Mouse (Mus musculus): ENCODE results near the gene Mast1.

Mast1 gene

DNA sequence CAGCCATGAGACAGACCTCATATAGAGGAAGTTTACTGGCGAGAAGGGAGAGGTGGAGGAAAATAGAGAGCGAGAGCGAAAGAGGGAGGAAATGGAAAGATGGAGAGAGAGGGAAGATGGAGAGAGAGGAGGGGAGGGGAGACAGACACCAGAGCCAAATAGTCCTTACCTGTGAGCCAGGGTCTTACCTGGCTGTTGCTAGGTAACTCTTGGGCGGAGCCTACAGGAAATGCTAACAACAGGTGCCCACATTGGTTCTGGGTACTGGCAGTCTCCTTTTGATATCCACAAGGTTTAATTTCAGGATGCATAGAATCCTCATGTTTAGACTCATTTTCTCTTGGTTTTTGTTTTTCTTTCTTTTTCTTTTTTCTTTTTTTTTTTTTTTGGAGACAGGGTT is 64.1 kb downstream of the Mast1 start:
- DNase-seq (ENCODE audit: low spot score) = no peak

DNA sequence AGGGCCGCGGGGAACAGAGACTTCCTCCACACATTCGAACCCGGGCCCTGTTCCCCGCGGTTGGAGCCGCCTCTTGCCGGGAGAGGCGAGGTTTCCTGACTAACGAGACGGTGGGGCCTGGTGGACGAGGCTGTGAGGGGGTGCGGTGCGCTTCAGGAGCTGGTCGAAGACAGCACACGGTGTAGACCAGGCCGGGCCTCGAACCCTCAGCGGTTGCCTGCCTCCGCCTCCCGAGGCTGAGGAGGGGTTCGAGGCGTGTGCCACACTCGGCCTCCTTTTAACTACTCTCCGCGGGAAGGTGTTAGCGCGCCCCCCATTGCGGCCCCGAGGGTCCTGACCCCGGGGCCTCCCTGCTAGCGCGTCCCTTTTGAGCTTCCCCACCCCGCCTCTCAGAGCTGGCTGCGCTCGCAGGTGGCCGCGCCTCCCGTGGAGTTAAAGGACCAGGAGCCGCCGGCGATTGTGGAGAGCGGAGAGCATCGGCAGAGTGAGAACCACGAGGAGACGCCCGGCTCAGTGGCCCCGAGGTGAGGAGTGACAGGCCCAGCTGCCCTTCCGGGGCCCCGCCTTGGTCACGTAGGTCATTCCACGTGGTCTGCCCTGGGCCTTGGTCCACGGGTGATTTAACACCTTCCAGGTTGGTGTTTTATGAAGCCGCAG is 64.7 kb downstream of the Mast1 start:
- peak; percentile 57 for DNase-seq (ENCODE audit: low spot score)

DNA sequence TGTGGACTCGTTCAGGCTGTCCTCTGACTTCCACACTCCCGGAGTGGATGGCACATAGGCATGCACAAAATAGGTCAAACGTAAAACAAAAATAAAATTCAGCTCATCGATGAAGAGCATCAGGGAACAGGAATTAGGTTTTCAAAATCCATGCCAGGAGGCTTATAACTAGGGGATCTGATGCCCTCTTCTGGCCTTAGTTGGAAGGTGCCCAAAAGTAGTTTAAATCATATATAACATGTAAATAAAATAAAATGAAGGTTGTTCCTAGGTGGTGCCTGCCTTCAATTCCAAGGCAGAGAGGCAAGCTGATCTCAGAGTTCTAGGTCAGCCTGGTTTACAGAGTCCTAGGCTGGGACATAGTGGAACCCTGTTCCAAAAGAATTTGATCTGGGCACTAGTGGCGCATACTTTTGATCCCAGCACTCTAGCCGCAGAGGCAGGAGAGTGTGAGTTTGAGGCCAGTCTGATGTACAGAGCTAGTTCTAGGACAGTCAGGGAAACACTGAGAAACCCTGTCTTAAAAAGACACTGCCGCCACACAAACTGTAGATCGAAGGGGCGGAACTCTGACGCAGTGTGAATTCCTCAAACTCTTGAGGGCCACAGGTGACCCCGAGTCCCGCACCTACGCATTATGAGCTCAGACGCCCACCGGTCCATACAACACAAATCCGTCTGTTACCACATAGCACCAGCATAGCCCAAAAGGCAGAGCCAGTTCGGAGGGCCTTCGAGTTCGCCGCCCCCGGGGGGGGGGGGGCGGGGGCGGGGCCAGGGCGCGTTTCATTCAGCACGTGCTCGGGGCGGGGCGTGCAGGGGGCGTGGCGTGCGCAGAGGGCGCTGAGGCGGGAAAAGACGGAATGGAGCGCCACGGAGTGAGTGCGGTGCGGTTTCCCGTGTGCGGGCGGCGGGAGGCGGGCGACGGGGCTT is 65.5 kb downstream of the Mast1 start, which contains the start of gene Syce2:
Gene Syce2, plus strand, starts transcription at position 736 of the 933 bp plus-strand sequence.
- peak; percentile 79 for DNase-seq (ENCODE audit: low spot score)

Measured in c-Kit-positive CD71-positive TER-119-positive erythroid progenitor cells, embryonic 14.5 days (primary cell).